Mouse (Mus musculus) embryonic fibroblast, embryonic 13.5 days (primary cell): Measurements from ENCODE around the gene Mgst3.

ENCODE experiments used
- CTCF ChIP-seq: IDR thresholded peaks from 2 replicates; pipeline ENCODE4 v1.5.1; 2011; ENCODE audit warnings: mild to moderate bottlenecking, control low read depth, low read length, moderate library complexity, borderline replicate concordance; ENCODE audit not compliant: insufficient read depth
- POLR2A ChIP-seq: IDR thresholded peaks from 2 replicates; pipeline ENCODE4 v1.6.1; 2011; ENCODE audit warnings: low read depth, mild to moderate bottlenecking, control low read depth, low read length, moderate library complexity

DNA sequence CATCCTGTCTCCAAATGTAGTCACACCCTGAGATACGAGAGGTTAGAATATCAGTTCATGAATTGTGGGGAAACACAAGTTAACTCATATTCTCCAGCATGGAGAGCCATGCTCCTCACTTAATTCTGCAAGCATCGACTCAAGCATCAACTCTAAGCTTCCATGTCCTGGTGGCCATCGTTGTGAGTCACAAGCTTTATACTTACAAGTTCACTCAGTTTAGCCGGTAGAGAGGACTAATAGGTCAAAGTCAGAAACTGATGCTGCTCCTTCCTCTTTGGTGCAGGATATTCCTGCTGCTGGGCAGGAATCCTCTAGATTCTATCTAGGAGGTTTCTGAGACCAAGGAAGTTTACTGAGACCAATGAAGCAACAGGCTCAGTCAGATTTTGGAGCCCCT lies 11.6 kb upstream of the Mgst3 start:
- TF ChIP-seq CTCF (no peak), POLR2A (no peak)
